Mouse (Mus musculus) kidney, adult 8-10 months (tissue): Measurements from ENCODE around the gene Trim14.

ENCODE experiments used
- DNase-seq, 2 experiments: peaks; one replicate each; pipeline ENCODE4 v3.0.0; 2022

Trim14 gene

DNA sequence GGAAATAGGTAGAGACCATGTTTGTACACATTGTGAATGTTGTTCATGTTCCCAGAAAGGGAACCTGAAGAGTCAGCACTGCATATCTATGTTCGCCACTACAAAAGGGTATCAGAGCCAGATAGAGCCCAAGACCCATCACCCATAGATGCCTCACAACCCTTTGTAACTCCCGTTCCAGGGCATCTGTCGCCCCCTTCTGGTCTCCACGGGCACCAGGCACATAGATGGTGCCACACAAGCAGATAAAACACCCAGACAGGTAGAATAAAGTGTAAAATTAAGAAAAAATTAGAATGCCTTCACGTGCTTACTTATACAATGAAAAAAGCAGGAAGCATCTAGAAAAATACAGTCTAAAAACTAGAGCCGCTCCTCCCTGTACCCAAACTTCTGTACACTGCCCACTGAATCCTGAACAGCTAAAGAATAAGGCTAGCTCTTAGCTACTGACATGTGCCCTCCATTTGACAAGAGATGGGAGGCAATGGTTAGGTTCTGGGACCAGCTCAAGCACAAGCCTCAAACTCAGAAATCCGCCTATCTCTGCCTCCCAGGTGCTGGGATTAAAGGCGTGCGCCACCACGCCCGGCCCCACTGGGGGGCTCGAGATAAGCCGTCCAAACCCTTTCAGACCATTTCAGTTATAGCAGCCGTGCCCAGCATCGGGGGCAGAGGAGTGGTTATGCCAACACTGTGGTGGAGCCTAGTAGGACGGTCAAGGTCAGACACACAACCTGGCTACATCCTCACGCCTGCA lies 9.0 kb downstream of the Trim14 start:
- DNase-seq = no peak

DNA sequence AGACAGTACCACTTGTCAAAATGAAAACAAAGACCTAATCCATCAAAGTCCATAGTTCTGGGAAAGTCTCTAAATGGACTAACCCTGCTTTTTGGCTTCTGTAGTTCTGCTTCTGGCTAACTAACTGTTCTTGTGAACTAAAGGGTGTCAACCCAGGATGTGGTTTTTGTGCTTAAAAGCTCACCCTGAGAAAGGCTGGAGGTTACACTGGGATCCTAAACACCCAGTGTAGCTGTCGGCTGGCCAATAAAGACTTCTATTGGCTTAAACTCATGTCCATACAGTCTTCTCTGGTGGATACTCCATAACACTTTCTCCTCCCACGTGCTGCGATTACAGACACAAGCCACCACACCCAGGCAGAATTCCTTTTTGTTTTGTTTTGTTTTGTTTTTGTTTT lies 9.7 kb downstream of the Trim14 start:
- DNase-seq = no peak

DNA sequence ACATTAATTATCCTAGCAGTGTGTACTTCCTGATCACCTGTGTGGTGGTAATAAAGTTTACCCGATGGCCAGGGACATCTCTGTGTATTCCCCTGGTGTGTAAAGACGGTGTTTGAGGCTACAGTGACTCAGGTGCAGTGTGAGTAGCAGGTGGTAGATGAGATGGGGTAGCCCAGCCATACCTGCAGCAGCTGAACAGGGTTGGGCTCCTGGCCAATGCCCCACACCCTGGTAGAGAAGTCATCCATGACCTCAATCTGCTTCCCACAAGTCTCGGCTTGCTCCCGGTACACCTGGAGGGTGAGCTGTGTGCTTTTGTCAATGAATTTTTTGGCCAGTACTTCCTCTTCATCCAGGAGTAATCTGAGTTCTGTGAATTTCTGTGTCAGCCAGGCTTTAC lies 12.6 kb downstream of the Trim14 start:
- no peak for DNase-seq

DNA sequence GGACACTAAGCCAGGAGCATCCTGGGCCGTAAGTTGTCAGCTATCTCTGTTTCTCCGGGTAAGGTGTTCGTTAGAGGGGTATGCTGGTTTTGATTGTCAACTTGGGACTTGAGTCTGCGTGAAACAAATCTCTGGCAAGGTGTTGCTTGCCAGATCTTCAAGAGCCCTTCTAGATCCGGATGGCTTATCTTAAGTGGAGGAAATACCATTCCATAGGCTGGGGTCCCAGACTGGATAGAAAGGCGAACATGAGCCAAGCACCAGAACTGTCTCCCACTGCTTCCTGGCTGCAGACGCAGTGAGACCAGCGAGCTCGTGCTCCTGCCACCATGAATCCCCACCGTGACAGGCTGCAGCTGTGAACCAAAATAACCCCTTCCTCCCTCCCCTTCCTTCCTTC lies 14.5 kb downstream of the Trim14 start:
- DNase-seq = no peak

DNA sequence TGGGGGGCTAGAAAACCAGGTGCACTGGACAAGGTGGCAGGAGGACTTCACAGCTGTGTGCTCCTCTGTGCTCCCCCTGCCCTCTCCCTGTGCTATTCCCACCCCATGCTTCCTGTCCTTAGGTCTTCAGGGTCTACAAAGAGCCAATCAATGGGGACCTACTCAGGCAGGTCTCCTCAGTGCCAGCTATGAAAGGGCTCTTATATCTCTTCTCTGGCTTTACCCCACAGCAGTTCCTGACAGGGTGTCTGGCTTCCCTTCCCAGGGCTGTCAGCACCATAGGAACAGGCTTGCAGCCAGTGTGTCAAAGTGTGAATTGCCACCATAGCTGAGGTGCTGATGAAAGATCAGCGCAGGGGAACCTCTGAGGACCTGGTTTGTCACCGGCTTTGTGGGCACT lies 15.4 kb downstream of the Trim14 start:
- DNase-seq = no peak

DNA sequence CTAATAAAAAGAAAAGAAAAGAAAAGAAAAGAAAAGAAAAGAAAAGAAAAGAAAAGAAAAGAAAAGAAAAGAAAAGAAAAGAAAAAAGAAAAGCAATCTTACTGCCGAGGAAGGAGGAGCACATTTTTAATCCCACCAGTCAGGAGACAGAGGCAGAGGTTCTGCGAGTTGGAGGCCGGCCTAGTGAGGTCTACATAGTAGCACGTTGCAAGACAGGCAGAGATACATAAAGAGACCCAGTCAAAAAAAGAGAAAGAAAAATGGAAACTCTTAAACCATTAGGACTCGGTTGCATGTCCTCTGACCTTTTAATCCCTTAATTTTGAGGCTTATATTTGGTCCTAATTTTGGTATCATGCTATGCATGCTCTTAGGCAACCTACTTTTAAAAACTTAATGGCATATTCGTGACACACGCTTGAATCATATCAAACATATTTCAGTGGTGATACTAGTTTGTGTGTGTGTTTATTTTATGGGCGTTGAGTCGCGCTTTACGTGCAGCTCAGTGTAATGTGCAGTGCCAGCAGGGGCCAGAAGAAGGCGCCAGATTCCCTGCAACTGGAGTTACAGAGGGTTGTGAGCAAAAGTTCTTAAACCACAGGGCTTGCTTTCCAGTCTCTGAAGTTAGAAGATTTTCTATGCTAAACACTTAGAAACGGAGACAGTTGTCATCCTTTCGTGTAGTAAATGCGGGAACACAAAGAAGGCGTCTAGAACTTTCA lies 28.0 kb downstream of the Trim14 start:
- peak; percentile 69 to 87 for DNase-seq

DNA sequence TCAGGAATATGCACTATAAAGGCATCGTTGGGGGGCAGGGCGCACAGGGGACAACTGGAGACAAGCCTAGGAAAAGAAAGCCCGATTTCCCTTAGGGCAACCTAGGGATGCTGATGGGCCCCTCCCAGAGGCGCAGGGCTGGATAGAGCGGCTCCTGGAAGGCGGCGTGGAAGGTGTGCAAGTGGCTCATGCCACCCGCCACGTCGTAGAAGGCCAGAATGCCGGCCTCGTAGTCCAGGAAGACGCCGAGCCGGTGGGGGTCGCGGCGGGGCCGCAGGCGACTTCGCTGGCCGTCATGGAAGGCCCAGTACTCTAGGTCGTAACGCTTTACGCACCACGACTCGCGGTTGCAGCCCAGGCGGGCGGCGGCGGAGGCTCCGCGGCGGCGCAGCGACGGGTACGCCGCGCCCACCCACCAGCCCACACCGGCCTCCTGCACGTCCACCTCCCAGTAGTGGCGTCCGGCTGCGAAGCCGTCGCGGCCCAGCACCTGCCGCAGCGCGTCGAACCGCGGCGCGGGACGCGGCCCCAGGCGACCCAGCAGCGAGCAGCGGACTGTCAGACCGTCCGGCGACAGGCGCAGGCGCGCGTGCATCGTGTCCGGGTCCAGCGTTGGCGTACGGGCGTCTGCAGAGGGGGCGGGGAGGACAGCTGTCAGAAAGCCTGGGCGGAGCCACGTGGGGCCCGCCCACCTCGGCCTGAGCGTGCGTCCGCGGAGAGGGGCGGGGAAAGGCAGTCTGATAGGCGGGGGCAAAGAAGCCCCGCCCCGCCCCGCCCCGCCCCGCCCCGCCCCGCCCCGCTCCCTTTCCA lies 28.9 kb downstream of the Trim14 start:
- DNase-seq = peak; percentile 94 to 95

DNA sequence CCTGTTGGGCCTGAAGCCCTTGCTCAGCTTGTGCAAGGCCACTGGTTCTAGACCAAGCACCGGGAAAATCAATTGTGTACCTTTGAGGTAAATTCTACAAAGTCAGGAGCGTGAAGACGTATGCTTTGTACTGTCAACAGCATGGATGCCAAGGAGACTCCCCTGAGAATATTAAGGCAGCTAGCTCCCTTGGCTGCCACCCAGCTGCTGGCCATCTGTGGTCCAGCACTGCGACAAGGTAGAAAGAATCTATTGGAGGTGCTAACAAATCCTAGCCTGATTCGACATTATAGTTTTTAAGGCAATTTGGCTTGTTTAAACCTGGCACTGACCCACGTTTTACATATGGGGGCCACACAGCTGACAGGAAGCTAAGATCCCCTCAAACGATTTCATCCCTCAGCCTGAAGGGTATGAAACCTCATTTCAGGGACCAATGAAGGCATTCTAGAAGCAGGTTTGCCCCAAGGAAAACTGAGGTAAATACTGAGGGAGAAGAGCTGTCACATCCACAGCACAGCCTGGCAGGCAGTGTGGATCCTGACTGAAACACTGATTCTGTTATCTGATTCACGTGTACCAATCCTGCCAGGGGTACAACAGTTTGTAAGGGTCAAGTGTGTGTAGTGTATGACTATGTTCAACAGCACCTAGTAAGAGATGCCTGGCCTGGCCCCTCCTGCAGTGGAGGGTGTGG lies 30.4 kb downstream of the Trim14 start:
- no peak for DNase-seq

DNA sequence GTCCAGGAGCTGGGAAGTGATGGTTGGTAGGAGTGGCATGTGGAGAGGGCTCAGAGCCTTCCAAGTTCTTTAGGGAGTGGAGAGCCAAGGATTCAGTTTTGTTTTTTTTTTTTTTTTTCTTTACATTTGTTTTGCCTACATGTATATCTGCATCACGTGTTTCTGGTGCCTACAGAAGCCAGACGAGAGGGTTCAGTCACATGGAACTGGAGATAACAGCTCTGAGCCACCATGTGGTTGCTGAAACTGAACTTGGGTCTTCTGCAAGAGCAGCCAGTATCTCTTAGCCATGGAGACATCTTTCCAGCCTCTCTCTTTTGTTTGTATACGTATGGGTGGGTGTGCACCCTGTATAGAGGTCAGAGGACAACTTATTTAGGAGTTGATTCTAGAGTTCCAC lies 32.1 kb downstream of the Trim14 start:
- no peak for DNase-seq

DNA sequence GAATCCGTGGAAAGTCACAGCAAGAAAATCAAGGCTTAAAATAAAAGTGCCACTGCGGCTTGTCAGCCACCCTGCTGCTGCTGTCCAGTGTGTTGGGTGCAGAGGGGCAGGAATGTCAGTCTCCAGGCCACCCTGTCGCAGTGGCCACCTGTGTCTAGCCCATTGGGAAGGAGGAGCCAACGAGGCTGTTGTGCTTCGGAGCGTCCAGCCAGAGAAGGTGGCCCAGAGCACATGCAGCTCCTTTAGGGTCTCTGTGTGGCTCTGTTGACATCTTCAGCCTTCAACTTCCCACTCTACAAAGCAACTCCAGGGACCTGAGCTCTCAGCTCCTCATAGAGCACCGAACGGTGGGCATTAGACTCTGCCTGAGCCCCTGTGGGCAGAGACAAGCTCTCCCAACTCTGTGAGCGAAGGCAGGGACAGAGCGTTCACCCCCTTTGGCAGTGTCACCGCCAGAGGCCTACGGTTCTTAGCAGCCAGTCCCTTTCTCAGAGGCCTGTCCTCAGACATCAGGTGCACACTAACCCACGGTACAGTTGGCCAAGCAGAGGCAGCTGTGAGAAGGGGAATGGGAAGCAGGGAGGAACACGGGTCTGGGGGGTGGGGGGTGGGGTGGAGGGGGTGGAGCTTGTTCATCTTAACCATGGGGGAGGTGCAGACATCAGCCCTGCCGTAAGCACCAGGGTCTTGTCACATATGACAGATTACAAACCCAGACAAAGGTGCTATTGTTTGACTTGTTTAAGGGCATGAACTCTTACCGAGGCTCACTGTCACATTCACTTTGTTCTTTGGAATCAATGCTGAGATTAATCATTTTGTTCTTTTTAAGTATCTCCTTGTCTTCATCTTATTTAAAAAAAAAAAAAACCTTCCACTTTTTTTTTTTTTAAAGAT lies 33.1 kb downstream of the Trim14 start:
- DNase-seq = no peak

DNA sequence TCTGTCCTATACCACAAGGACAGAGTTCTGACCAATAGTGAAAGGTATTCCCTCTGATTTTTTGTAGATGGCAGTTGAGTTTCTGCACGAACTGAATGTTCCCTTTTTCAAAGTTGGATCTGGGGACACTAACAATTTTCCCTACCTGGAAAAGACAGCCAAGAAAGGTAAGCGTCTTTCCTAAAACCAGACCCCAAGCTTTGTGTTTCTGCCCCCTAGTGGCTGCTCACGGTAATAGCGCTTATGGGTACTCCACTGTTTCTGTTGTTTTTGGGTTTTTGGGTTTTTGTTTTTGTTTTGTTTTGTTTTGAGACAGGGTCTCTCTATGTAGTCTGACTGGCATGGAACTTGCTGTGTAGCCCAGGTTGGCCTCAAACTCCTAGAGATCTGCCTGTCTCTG lies 37.0 kb downstream of the Trim14 start:
- DNase-seq = peak in 1 of 2 experiments; percentile 39

DNA sequence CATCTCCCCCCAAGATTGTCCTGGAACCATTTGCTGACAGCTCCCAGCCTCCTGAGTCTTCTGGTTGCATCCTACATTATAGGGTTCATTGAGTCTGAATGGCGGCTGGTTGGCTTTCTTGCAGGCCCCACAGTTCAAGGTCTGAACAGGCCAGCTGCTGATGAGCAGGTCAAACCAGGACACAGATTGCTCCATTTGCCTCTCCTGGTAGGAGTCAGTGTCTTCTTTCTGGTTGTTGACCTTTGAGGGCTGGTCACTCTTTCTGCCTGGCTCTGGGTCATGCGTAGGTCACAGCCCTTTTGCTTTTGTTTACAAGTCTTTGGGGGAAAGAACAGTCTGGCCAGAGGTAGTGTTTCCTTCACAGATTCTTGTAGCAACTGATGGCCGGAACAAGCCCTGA lies 37.4 kb downstream of the Trim14 start:
- DNase-seq = peak; percentile 49 to 64

DNA sequence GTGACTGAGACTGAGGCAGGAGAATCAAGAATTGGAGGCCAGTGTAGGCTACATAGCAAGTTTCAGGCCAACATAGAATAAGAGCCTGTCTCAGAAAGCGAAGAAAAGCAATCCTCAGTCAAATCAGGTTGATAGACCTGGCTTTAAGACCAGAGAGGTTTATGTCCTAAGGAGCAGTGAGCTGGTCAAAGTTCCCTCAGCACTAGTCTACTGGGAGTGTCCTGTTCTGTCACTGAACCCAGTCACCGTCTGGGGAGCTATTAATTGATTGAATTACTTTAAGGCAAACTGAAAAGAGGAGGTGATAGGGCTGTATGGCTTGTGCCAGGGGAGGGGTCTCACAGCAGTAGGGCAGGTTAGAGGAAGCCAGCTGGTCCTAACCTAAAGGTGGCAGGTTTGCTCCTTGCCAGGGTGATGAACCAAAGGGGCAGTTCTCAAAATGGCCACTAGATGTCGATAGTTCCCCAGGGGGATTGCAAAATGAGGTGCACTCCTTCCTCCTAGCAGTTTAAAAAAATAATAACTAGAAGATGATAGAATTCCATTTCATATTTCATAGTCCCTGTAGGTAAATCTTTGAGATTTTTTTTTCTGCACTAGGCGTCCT lies 38.6 kb downstream of the Trim14 start:
- peak; percentile 51 to 79 for DNase-seq

DNA sequence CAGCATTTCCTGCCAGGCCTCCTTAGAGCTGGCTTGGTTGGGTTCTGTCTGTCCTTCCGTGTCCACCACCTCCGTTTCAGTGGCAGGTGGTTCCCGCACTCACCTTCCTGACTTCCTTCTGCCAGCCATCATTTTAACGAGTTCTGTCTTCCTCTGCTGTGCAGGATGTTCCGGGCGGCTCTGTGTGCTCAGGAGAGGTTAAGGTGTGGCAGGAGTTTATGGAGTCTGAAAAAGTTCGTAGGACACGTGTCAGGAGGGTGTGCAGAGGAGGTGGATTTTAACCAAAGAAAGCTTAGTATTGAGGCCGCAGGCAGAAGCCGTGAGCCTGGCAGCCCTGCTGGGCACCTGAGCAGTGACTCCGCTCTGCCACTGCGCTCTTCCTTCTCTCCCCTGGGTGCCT lies 40.4 kb downstream of the Trim14 start:
- no peak for DNase-seq

DNA sequence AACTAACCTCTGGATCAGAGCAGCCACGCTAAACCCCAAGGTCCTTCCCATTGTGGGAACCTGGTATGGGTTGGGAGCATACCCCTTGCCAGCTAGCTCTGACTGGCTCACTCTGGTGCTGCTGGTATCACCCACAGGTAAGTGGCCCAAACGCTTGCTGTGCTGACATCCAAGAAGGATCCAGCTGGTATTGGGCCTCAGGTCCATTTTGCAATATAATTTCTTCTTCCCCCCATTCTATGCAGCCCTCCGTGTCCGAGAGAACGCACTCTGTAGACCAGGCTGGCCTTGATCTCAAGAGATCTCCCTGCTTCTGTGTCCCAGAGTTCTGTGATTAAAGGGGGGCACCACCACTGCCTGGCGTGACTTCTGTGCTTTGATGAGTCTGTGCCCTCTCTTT lies 42.9 kb downstream of the Trim14 start:
- DNase-seq = no peak

DNA sequence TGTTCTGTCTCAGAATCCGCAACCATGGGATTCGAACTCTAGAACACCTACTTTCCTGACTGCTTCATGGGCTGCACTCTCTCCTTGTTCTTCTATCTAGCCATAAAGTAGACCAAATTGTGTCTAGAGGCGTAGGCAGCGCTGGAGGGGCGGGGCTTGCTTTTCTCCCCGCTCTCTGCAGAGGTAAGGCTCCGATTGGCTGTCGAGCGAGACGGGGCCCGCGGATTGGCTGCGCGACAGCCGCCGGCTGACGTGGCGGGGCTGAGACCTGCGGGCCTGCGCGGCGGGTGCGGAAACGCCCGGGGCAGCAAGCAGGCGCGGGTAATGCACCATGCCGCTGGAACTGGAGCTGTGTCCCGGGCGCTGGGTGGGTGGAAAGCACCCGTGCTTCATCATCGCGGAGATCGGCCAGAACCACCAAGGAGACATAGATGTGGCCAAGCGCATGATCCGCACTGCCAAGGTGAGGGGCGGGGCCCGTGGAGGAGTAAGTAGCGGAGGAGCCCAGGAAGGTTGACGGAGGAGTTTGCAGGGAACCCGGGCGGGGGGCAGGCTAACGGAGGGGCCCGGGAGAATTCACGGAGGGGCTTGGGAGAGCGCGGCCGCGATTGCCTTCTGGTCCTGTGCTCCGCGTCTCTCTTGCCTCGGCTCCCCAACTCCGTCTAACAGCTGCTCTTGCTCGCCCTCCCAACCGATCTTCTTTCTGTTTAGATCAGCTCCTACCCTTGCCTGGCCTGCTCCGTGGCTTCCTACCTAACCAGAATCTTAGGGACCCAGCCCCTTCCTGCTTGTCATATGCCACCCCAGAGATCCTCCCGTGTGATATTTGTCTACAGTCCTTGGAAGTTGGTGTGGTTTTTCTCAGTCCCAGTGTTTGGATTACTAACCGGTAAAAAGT lies 46.7 kb downstream of the Trim14 start, which contains the start of gene Nans:
Nans (plus strand) TSS at position 221 of the 898 bp plus-strand sequence.
- DNase-seq = peak; percentile 93 to 94

DNA sequence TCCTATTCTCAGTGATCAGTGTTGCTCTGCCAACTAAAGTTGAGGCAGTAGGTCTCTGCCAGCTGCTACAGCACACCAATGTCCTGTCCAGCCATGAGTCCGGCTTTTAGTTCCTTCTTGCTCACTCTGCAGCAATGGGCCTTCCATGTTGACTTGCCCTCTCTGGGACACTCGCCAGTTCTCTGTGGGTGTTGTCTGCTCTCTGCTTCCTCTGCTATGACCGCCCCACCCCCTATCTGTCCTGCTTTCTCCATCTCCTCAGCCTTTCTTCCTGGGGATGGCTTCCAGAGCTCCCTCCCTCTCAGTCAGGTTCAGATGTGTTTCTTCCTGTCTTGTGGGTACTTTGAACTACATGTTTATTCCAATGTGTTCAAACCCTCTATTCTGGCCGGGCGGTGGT lies 48.6 kb downstream of the Trim14 start:
- peak; percentile 65 to 66 for DNase-seq

DNA sequence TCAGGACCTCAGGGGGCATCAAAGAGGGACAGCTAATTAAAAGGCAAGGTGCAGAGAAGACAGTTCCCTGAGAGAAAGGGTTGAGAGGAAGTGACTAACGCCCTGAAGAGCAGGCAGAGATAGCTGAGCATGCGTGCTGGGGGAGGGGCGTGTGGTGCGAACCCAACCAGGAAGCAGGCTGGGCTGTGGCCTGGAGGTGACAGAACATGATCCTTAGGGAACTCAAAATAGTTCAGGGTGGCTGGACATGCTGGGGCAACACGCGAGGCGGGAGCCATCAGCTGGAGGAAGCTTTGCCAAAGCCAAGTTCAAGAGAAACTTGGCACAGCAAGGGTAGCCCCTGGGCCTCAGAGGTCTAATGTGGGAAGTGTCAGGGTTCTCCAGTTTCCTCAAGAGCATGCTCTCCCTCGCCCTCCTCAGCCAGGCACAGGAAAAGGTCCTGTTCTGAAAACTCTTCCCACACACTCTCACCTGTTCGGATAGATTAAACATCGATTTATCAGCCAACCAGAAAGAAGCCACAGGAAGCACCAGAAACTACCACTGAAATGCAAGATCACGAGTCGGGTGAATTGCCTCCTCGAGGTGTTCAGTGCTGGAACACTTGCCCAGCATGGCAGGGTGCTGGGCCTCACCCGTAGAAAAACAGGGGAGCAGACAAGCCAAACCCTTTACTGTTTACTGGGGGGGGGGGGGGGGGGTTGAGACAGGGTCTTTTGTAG lies 50.1 kb downstream of the Trim14 start:
- peak; percentile 63 to 68 for DNase-seq

DNA sequence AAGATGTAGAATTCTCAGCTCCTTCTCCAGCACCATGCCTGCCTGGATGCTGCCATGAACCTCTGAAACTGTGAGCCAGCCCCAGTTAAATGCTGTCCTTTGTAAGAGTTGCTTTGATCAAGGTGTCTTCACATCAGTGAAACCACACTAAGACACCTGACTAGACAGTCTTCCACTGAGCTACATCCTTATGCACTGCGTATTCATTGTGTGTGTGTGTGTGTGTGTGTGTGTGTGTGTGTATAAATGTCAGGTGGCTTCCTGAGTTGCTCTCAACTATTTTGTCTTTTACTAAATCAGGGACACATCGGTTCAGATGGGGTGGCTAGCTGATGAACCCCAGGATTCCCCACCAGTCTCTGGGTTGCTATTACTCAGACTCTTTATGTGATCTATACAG lies 56.9 kb downstream of the Trim14 start:
- no peak for DNase-seq

DNA sequence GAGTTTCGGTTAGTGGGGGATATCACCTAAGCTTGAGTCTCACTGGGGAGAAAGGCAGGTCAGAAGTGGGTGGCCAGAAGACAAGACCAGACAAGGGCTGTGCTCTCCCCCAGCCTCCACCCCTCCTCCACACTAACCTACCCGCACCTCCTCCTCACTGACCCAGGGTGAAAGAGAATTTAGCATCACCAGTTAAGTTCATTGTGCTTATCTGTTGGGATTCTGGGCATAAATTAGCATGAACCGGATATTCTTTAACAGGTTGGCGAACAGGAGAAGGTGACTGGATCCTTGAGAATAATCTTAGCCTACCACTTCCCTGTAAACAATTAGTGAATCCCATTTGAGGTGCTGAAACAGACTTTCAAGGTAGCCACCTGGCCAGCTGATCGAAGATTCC lies 60.8 kb downstream of the Trim14 start:
- DNase-seq = no peak
